Mouse (Mus musculus): ENCODE data around the gene Angptl3.

- TF ChIP-seq CTCF (IDR thresholded peaks at IDR 0.05; ENCODE audit: low read depth) (no peak), EP300 (IDR thresholded peaks at IDR 0.05; ENCODE audit: low read depth) (no peak)
Observed at GRCm38 (mm10) chr4:99032921-99033320, 2.2 kb downstream of the Angptl3 start.
